Mouse (Mus musculus) liver, embryonic 11.5 days (tissue): ENCODE data around the gene Mamdc2. TPM values are rescaled to one million over a fixed set of nuclear protein-coding genes. Genes with fewer than 3 reads are reported as not detected.

Source experiments
- ATAC-seq: fragments of 200-750 bp; cut with Nextera tagmentation; replicated peaks from 2 replicates; pipeline ENCODE4 v1.8.0; 2017; ENCODE audit warnings: moderate number of reproducible peaks, mild to moderate bottlenecking, moderate TSS enrichment, moderate library complexity; ENCODE audit not compliant: low FRiP score
- DNase-seq: peaks from one replicate; pipeline ENCODE4 v3.0.0-alpha.2; 2017; ENCODE audit warnings: low spot score
- H3K27ac ChIP-seq: fragments of 300-500 bp; sonication (generic); 2 replicates; pipeline ENCODE4 v1.5.1; 2014; ENCODE audit warnings: mild to moderate bottlenecking, low read depth, low read length, control low read depth
- H3K27me3 ChIP-seq: fragments of 300-500 bp; sonication (generic); replicated peaks from 2 replicates; pipeline ENCODE4 v1.6.1; 2014; ENCODE audit warnings: low read length, mixed read lengths; ENCODE audit not compliant: control insufficient read depth, insufficient read depth
- H3K36me3 ChIP-seq: fragments of 300-500 bp; sonication (generic); 2 replicates; pipeline ENCODE4 v1.6.1; 2014; ENCODE audit warnings: mild to moderate bottlenecking, low read length, moderate library complexity, mixed read lengths; ENCODE audit not compliant: control insufficient read depth, insufficient read depth
- H3K4me1 ChIP-seq: fragments of 300-500 bp; sonication (generic); replicated peaks from 2 replicates; pipeline ENCODE4 v1.6.1; 2014; ENCODE audit warnings: low read length, mixed read lengths; ENCODE audit not compliant: control insufficient read depth, insufficient read depth
- H3K4me2 ChIP-seq: fragments of 300-500 bp; sonication (generic); 2 replicates; pipeline ENCODE4 v1.6.1; 2014; ENCODE audit warnings: mild to moderate bottlenecking, control low read depth, moderate library complexity
- H3K4me3 ChIP-seq: fragments of 300-500 bp; sonication (generic); 2 replicates; pipeline ENCODE4 v1.5.1; 2014; ENCODE audit warnings: low read depth, low read length, control low read depth
- H3K9ac ChIP-seq: fragments of 300-500 bp; sonication (generic); 2 replicates; pipeline ENCODE4 v1.6.1; 2014; ENCODE audit warnings: low read depth, low read length, control low read depth
- H3K9me3 ChIP-seq: fragments of 300-500 bp; sonication (generic); 2 replicates; pipeline ENCODE4 v1.6.1; 2016; ENCODE audit warnings: low read length, inconsistent platforms, mixed read lengths; ENCODE audit not compliant: control insufficient read depth
- WGBS: fragments of 180-500 bp; shearing (Covaris S2); extraction: QIAGEN DNeasy Blood & Tissue Kit; methylation state at CpG from one replicate; pipeline ENCODE4 v1.1.7; 2014; 5-methylcytosine and 5-hydroxymethylcytosine counted together
- polyA plus RNA-seq: library from polyadenylated mRNA; unstranded; fragments of >200 nt; fragmentation: Nextera tagmentation; extraction: Ambion mirVana; gene quantifications from 2 replicates; pipeline ENCODE4 v1.2.1, GENCODE M21; 2014

Gene Mamdc2
- polyA plus RNA-seq, 1 experiment from 2014 or later, result 0.29 TPM

DNA sequence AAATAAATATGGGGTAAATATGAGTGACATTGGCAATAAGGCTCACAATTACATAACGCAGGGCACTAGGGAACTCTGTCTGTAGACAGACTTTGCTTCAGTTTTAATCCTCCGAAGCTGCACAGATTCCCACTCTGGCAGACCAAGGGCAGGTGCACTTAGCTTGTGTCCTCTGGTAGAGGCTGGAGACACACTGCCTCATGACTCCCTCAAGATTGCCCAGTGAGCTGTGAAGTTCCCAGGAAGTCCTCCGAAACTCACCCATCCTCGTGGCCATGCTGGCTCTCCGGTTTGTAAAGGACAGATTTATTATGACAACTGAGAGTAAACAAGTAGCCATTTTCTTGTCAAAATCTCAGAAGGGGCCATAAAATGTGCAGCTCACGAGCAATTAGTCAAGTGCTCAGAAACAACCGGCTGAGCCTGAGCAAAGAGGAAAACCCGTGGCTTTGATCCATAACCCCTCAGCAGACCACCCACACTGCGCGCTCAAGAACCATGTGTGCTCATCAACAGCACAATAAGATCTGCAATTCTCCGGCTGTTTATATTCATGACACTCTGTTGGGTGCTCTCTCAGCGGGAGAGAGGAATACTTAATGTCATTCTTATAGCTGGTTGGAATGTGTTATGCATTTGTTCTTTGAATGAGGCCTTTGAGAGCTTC lies 46.6 kb downstream of the Mamdc2 start:
- Histone ChIP-seq H3K9me3 (no peaks in the 10 kb centered on the region), H3K4me3 (no peak overlapping the region), H3K27ac (no peak overlapping the region), H3K27me3 (no peaks in the 10 kb centered on the region), H3K4me1 (no peaks in the 10 kb centered on the region), H3K9ac (no peak overlapping the region), H3K4me2 (no peak overlapping the region), H3K36me3 (no peaks in the 10 kb centered on the region)
- DNase-seq (no peak), ATAC-seq (no peak)
- 63% methylated on average over 12 of the region's 12 CpGs for WGBS

DNA sequence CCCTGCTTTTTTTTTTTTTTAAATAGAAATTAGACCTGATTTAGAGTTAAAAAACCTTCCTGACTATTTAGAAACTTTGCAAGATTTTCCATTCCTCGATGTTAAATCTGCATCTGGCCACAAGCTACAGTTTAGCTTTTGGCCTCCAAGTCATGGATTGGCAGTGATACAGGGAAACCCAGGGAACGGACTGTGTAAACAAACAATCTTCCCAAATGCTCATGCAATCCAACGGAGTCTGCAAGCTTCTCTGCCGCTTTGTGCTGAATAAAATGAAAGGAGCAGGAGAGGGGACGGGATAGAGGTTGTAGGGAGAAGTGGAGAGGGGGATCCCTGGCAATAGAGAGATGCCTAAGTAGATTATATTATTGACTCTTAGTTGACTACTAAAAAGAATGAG lies 47.8 kb downstream of the Mamdc2 start:
- no peaks in the 10 kb centered on the region for H3K4me1 ChIP-seq
- DNase-seq (no peak), ATAC-seq (no peak)
- no peaks in the 10 kb centered on the region for H3K36me3 ChIP-seq
- no peaks in the 10 kb centered on the region for H3K9me3 ChIP-seq
- H3K27me3 ChIP-seq, result no peaks in the 10 kb centered on the region
- WGBS, result 66% methylated on average over 5 of the region's 5 CpGs
- H3K27ac ChIP-seq, result no peak overlapping the region
- H3K4me3 ChIP-seq, result no peak overlapping the region
- no peak overlapping the region for H3K9ac ChIP-seq
- no peak overlapping the region for H3K4me2 ChIP-seq

DNA sequence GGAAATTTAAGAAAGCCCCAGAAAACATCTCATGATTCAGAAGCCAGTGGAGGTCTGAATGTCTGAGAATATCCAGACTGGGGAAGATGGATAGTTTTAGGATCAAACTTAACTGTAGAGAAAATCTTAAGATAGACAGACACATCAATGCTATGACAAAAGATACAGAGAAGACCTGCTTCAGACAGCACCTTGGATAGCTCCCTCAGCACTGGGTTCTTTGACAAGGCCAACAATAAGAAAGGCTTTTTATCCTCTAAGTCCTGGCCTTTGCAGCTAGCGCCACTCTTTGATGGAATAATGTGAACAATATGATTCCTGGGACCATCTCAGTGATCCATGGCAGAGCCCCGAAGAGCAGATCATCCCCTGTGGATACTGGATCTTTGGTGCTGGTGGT lies 52.3 kb downstream of the Mamdc2 start:
- no peak overlapping the region for H3K27ac ChIP-seq
- WGBS, result 64% methylated on average over 2 of the region's 2 CpGs
- DNase-seq (no peak), ATAC-seq (no peak)
- H3K4me2 ChIP-seq, result no peak overlapping the region
- H3K36me3 ChIP-seq, result no peaks in the 10 kb centered on the region
- no peaks in the 10 kb centered on the region for H3K27me3 ChIP-seq
- no peak overlapping the region for H3K9ac ChIP-seq
- no peaks in the 10 kb centered on the region for H3K9me3 ChIP-seq
- H3K4me1 ChIP-seq, result no peaks in the 10 kb centered on the region
- no peak overlapping the region for H3K4me3 ChIP-seq

GRCm38 (mm10) chr19:23394597-23394996 lies 53.6 kb downstream of the Mamdc2 start:
- H3K4me2 ChIP-seq, result no peak overlapping the region
- no peaks in the 10 kb centered on the region for H3K27me3 ChIP-seq
- H3K9me3 ChIP-seq, result no peaks in the 10 kb centered on the region
- H3K27ac ChIP-seq, result no peak overlapping the region
- H3K4me3 ChIP-seq, result no peak overlapping the region
- 62% methylated on average over 1 of the region's 1 CpGs for WGBS
- no peaks in the 10 kb centered on the region for H3K36me3 ChIP-seq
- no peak overlapping the region for H3K9ac ChIP-seq
- DNase-seq (no peak), ATAC-seq (no peak)
- H3K4me1 ChIP-seq, result no peaks in the 10 kb centered on the region

- H3K27ac ChIP-seq, result no peak overlapping the region
- no peaks in the 10 kb centered on the region for H3K27me3 ChIP-seq
- H3K9ac ChIP-seq, result no peak overlapping the region
- no peak overlapping the region for H3K4me3 ChIP-seq
- H3K4me2 ChIP-seq, result no peak overlapping the region
- H3K4me1 ChIP-seq, result no peaks in the 10 kb centered on the region
- ATAC-seq, result no peak
- no peak for DNase-seq
- 78% methylated on average over 4 of the region's 4 CpGs for WGBS
- no peaks in the 10 kb centered on the region for H3K36me3 ChIP-seq
- no peaks in the 10 kb centered on the region for H3K9me3 ChIP-seq
Measured at GRCm38 (mm10) chr19:23388862-23389272, 59.4 kb downstream of the Mamdc2 start.

DNA sequence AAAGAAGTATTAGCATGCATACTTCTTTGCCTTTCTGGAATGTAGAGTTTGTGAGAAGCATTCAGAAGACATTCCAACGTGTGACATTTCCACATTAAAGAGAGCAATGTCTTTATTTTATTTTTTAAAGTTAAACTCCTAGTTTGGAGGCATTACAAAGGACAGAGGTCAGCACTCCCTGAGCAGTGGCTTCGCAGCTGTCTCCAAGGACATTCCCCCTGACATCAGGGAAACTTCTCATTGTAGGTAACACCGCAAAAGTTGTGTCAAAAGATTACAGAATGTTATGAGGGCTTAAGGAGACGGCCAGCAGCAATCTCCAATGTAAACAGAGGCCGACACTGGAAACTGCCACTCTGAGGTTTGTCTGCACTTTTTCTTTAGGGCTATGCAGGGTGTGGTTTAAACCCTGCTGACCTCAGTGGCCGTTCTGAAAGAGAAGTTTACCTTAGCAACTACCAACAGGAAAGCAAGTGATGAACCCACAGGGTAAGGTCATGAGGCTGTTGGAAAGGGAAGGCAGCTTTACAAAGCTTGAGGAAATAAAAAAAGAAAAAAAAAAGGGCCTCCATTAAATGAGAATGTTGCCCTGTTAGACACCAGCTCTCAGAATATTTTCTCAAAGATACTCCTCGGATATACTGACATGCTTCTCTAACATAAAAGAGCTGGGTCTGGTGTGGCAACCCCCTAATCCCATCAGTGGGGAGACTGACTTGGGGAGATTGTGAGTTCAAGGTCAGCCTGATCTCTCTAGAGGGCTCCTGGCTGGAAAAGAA lies 60.0 kb downstream of the Mamdc2 start:
- no peaks in the 10 kb centered on the region for H3K36me3 ChIP-seq
- no peak overlapping the region for H3K27ac ChIP-seq
- H3K27me3 ChIP-seq, result no peaks in the 10 kb centered on the region
- H3K9me3 ChIP-seq, result no peaks in the 10 kb centered on the region
- H3K9ac ChIP-seq, result no peak overlapping the region
- ATAC-seq, result no peak
- no peaks in the 10 kb centered on the region for H3K4me1 ChIP-seq
- WGBS, result 26% methylated on average over 7 of the region's 7 CpGs
- no peak for DNase-seq
- H3K4me2 ChIP-seq, result no peak overlapping the region
- no peak overlapping the region for H3K4me3 ChIP-seq

- Histone ChIP-seq H3K4me3 (no peak overlapping the region), H3K9ac (no peak overlapping the region), H3K36me3 (no peaks in the 10 kb centered on the region), H3K27ac (no peak overlapping the region), H3K4me1 (no peaks in the 10 kb centered on the region), H3K9me3 (no peaks in the 10 kb centered on the region), H3K27me3 (no peaks in the 10 kb centered on the region), H3K4me2 (no peak overlapping the region)
- 74% methylated on average over 2 of the region's 2 CpGs for whole genome bisulfite sequencing
- DNase-seq (no peak), ATAC-seq (no peak)
Measured at GRCm38 (mm10) chr19:23382396-23382795, 65.8 kb downstream of the Mamdc2 start.

- H3K4me3 ChIP-seq, result no peak overlapping the region
- H3K36me3 ChIP-seq, result no peaks in the 10 kb centered on the region
- H3K4me1 ChIP-seq, result no peaks in the 10 kb centered on the region
- WGBS, result 93% methylated on average over 4 of the region's 4 CpGs
- H3K9me3 ChIP-seq, result no peaks in the 10 kb centered on the region
- no peaks in the 10 kb centered on the region for H3K27me3 ChIP-seq
- DNase-seq, result no peak
- no peak overlapping the region for H3K4me2 ChIP-seq
- H3K27ac ChIP-seq, result no peak overlapping the region
- ATAC-seq, result no peak
- no peak overlapping the region for H3K9ac ChIP-seq
Measured at GRCm38 (mm10) chr19:23380968-23381367, 67.3 kb downstream of the Mamdc2 start.
